Mouse (Mus musculus): ENCODE data around the gene Duxbl1. TPM values are rescaled to one million over a fixed set of nuclear protein-coding genes. Genes with fewer than 3 reads are reported as not detected.

Gene Duxbl1
- polyA plus RNA-seq (2017; shearing (Covaris generic)), result under 1 TPM; 0.07 to 0.50 TPM

DNA sequence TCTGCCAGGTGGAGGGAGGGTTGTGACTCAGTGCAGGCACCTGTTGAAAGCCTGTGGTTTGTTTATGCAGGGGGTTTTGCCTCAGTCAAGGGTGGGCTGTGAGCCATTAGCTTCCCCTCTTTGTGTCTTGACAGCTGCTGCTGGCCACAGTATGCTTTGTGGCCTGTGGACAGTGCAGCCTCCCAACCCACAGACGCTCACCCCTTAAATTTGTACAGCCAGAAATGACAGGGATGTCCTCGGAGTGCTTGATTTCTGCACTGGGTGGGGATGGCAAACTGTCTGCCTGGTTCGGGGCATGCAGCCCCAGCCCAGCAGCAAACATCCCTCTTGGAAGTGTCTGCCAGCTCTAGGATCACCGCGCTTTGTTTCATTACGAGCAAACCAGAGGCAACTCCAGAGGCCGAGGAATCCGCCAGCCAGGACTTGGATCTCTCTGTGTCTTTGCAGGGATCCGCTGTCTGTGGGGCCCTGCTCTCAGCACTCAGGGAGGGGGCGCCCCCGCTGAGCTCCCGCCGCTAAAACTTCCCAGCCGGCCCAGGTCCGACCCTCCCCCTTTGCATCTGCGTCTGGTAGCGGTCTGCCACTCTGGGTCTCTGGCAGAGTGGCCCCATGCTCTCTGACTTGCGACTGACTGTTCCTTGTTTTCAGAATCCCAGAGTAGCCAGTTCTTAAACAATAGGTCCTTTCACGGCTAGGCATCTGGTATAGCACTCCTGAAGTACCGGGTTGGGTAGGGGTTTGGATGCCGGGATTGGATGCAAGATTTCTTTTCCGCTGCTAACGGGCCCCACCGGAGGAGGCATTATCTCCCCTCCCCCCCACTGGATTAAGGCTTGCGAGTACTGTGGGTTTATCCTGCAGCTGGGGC lies at the start of gene Duxbl1:
Gene Duxbl1 (plus strand): TSS at position 207 of the 871 bp plus-strand sequence.

DNA sequence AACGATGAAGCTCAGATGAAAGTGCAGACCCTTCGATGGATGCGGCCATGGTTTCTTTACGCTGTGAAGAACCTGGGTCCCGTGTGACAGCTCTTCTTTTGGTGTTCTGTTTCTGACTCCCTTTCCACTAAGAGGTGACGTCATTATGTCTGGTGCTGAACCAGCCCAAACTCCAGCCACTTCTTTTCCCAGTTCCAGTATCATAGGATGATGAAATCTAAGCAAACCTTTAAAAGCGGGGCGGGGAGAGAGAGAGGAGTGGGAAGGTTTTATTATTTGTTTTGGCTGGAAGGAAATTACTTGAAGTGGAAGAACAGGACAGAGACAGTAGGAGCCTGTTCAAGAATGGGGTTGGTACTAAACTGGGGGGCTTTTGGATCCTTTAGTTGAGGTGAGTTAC lies 40.4 kb upstream of the Duxbl1 start, which contains the start of gene Cphx1:
Gene Cphx1 (plus strand): TSS at position 301 of the 400 bp plus-strand sequence.

Other genes with a start within 250 kb of the Duxbl1 start
- 1 to 10 TPM; 1.9 to 4.8 TPM for gene Zcchc24, start 209.5 kb upstream of the Duxbl1 start, polyA plus RNA-seq (2017; shearing (Covaris generic))
- 10 to 100 TPM; 51.0 to 61.3 TPM for gene Anxa11, start 136.4 kb upstream of the Duxbl1 start, polyA plus RNA-seq (2017; shearing (Covaris generic))
- gene Plac9a, start 75.5 kb upstream of the Duxbl1 start, polyA plus RNA-seq (2017; shearing (Covaris generic)), result under 1 TPM in 1 of 2 experiments, not detected in 1; 0.12 TPM
- 1 to 10 TPM; 2.8 to 10.0 TPM for gene Tmem254a, start 50.9 kb upstream of the Duxbl1 start, polyA plus RNA-seq (2017; shearing (Covaris generic))
- gene Cphx1, start 40.3 kb upstream of the Duxbl1 start, polyA plus RNA-seq (2017; shearing (Covaris generic)), result under 1 TPM in 1 of 2 experiments, not detected in 1; 0.69 TPM
- not detected for gene Gm9780, start 64.1 kb downstream of the Duxbl1 start, polyA plus RNA-seq (2017; shearing (Covaris generic))
- gene Tmem254c, start 88.8 kb downstream of the Duxbl1 start, polyA plus RNA-seq (2017; shearing (Covaris generic)), result 100 to 1,000 TPM in 1 of 2 experiments, 10 to 100 TPM in 1; 85.3 to 115 TPM
- gene Cphx2, start 102.9 kb downstream of the Duxbl1 start, polyA plus RNA-seq (2017; shearing (Covaris generic)), result under 1 TPM in 1 of 2 experiments, not detected in 1; 0.53 TPM
- not detected for gene Cphx3, start 103.7 kb downstream of the Duxbl1 start, polyA plus RNA-seq (2017; shearing (Covaris generic))
- gene Duxbl2, start 139.8 kb downstream of the Duxbl1 start, polyA plus RNA-seq (2017; shearing (Covaris generic)), result not detected
- 1 to 10 TPM in 1 of 2 experiments, not detected in 1; 1.3 TPM for gene Plac9b, start 203.9 kb downstream of the Duxbl1 start, polyA plus RNA-seq (2017; shearing (Covaris generic))
- gene Tmem254b, start 228.5 kb downstream of the Duxbl1 start, polyA plus RNA-seq (2017; shearing (Covaris generic)), result 10 to 100 TPM; 27.8 to 40.3 TPM